Mouse (Mus musculus): ENCODE results near the gene Dennd6a. TPM values are rescaled to one million over a fixed set of nuclear protein-coding genes. Genes with fewer than 3 reads are reported as not detected.
"Not testable (repeated sequence)": the region's sequence is repeated elsewhere in the genome, so short reads cannot be mapped to it uniquely, and the experiment has no call there.

The Dennd6a gene
- total RNA-seq (2021): 10 to 100 TPM; 26.1 to 26.2 TPM

GRCm38 (mm10) chr14:26573556-26573955, at the start of gene Dennd6a:
TSS of gene Dennd6a (plus strand) at chr14:26573856.
- intact Hi-C loops (cut with DNase I): not testable (repeated sequence)

GRCm38 (mm10) chr14:26525955-26526354, 47.7 kb upstream of the Dennd6a start:
- no peak for DNase-seq
- intact Hi-C loops (cut with DNase I): no loop called here

More at GRCm38 (mm10) chr14:26573556-26573955, at the start of gene Dennd6a:
- DNase-seq: not testable (repeated sequence)

DNA sequence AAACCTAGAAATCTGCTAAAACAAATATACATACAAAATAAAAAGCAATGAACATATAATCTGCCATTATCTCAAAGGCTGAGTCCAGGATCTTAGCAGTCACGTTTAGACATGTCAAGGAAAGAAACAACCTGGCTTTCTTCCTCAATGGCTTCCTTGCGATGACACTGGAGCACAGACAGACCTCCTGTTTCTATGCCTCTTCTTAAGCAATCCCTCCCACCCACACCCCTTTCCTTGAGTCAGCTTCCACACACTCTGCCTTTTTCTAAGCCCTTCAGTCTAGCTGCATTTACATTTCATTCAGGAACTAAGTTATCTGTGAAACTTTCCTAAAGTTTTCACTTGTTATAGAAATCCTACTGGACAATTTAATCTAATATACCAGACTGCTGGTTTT, 45.4 kb upstream of the Dennd6a start:
- intact Hi-C loops (cut with DNase I): no loop called here
- no peak for DNase-seq

GRCm38 (mm10) chr14:26530350-26530749, 43.3 kb upstream of the Dennd6a start:
- DNase-seq: no peak
- intact Hi-C loops (cut with DNase I): loop anchor here (5.0 kb wide), 1 partner anchor 107 kb away; the partner anchor contains the start of gene Arf4

GRCm38 (mm10) chr14:26531410-26532313, 42.0 kb upstream of the Dennd6a start:
- no peak for DNase-seq
- intact Hi-C loops (cut with DNase I): loop anchor here (5.0 kb wide), 1 partner anchor 106 kb away; the partner anchor contains the start of gene Arf4

DNA sequence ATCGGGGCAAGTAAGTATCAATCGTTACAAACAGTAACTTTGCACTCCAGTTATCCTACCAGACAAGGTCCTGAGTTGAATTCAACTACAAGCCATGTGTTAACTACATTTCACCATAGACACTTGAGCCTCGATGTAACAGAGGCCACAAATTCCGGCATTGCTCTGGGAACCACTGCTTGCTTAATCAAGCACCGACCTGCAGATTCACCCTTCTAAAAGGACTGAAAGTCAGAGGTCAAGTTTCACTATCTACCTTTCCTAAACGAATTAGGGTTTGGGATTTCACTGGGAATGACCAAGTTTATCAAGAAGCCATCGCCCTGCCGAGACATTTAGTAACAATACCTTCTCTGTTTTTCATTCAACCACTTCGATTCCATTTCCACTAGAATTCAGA, 40.9 kb upstream of the Dennd6a start:
- no peak for DNase-seq
- intact Hi-C loops (cut with DNase I): loop anchor here (5.0 kb wide), 1 partner anchor 105 kb away; the partner anchor contains the start of gene Arf4

DNA sequence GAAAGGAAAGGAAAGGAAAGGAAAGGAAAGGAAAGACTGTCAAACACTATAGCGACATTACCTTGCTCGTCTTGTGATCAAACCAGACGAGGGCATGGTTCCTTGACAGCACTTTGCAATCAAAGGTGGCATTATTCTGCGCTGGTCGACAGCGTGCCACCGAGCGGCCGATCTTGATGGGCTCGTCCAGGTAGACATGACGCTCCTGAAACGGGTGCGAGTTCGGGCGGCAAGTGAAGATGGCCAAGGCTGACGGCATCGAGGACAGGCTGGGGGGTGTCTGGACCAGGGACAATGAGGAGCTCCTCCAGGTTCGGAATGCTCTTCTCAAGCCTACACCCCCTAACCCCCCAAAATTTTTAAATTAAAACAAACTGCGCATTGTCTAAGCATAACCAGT, 40.4 kb upstream of the Dennd6a start:
- no peak for DNase-seq
- intact Hi-C loops (cut with DNase I): loop anchor here (5.0 kb wide), 1 partner anchor 104 kb away; the partner anchor contains the start of gene Arf4

DNA sequence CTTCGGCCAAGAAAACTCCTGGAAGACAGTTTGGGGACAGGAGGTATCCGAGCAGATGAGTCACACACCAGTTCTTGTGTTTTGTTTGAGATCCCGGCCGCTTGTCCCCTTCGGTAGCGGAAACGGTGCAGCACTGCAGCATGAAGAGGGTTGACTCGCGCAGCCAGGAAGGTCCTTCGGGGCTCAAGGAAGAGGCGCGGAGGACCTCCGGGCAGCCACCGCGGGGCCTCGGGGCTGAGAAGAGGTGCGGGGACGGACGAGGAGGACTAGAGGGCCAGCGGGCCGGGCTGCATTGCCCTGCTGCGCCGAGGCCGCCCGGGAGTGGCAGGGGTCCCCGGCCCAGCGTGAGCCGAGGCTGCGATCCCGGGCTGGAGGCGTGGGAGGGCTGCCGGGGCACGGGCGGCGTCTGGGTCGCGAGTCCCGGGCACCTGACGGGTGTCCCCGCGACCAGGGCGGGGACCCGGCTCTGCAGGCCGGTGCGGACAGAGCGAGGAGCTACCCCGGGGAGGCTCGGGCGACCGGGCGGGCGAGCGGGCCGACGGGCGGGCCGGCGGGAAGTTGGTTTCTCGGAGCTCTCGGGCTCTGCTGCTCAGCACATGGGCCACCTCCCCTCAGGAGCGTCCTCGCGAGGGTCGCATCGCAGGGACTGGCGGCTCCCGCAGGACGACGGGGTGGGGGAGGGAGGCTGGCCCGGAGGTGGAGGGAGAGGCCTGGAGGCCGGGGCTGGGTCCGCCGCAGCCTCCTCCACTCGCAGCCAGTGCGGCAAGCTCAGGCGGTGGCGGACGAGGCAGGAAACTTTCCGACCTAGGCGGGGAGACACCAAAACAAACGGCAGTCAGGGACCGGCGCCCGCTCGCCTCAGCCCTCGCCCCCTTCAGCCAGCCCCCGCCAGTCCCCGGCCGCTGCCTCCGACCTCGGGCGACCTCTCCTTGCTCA, 39.6 kb upstream of the Dennd6a start:
- intact Hi-C loops (cut with DNase I): loop anchor here (2.0 to 5.0 kb wide), 2 partner anchors 39 to 103 kb away; partner anchors contain the start of gene Arf4
- DNase-seq: peak; percentile 50 to 65

DNA sequence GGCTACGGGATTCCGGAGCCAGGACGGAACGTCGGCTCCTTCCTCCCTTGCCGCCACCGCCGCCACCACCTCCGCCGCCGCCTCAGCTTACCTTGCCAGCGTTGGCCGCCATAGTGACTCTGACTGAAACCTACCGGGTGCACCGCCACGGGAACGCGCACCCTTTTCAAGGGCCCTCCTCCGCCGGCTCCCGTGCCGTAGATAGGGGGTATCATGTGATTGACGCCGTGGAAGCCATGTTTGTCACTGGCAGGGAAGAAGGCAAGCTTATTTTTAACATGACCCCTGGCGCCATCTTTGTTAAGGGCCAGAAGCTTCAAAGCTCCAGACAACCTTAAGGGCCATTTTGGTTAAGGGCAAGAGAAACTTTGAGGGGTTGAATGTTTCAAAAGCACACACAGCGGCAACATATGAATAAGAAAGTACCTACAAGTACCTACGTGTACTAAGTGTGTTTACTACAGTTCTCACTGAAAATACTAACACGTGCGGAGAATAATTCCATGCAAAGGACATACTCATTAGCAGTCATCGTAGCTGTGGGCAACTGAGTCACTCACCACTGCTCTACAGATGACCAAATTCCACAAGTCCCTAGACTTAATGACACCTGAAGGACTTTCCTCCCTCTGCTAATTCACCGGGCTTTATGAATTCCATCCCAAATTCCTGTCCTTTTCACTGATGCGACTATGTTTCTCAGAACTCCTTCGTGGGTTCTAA, 38.7 kb upstream of the Dennd6a start, which contains the start of gene Slmap:
Gene Slmap, minus strand, starts transcription at position 175 of the 723 bp plus-strand sequence.
- intact Hi-C loops (cut with DNase I): loop anchor here (1.0 to 5.0 kb wide), 3 partner anchors 40 to 102 kb away; partner anchors contain the start of gene Arf4
- DNase-seq: peak; percentile 99 to 100

DNA sequence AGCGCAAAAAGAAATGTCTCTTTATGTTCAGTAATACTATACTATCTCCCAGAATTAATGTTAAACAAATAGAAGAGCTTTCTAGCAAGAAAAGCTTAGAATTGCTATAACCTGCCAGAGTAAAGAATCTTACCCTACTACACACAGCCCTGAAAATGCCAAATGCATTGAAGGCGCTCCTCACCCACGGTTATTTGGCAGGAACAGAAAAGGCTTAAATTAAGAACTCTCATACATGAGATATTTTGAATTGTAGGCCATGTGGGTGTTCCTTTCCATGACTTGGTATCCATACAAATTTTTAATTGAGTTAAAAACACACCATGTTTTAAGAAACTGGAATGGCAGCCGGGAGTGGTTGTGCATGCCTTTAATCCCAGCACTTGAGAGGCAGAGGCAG, 34.4 kb upstream of the Dennd6a start:
- no peak for DNase-seq
- intact Hi-C loops (cut with DNase I): no loop called here

- no peak for DNase-seq
- intact Hi-C loops (cut with DNase I): no loop called here
Observed at GRCm38 (mm10) chr14:26540577-26540976, 33.1 kb upstream of the Dennd6a start.

DNA sequence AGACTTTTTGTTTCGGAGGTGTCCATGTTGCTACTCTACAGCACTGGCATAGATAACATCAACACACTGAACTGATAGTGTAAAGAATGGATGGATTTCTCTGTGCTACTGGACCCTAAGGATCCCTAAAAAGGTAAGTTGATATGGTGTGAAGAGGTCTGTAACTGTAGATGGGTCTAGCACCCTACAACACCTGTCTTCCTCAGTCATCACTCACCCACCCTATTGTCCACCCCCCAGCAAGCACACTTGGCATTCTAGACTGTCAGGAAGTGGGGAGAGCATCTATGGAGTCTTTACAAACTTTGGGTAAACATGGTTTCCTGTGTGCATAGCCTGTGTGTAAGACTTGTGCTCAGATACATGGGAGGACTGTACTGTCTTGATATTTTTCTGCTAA, 31.5 kb upstream of the Dennd6a start:
- intact Hi-C loops (cut with DNase I): no loop called here
- DNase-seq: no peak

DNA sequence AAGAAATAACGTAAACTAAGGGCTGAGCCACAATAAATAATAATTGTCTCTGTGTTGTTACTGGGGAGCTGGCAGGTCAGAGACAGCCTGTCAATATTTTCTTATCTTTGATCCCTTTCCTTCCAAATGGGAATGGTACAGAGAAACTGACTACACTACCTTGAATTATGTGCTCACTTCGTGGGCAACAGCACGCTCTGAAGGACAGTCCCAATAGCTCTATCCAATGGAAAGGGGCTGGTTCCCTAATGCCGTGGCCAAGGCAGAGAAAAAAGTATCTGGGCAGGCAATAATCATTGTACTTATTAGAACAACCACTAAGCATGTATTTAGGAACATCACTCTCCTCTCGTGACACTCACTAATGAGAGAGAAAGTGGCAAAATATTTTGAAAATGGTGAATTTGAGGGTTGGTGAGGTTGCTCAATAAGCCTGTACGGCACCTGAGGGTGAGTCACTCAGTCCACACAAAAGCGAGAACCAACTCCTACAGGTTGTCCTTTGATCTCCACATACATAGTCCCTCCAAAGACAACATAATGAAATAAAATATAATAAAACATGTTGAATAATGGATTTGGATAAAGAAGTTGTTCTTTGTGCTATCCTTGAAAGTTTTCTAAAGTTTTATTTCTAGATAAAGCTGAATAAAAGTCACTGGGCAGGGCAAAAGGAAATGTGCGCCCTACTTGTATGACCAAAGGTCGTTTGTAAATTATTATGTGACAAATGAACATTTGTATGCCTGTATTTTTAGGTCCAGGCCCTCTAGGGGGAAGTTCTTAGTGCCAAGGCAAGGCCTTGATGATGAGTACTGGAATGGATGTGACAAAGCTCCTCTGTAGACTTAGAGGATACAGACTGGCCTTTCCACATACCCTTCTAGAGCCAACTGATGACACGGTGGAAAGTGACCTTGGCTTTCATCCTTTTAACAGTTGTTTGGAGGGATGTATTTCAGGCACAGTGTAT, 25.9 kb upstream of the Dennd6a start:
- DNase-seq: no peak
- intact Hi-C loops (cut with DNase I): no loop called here

DNA sequence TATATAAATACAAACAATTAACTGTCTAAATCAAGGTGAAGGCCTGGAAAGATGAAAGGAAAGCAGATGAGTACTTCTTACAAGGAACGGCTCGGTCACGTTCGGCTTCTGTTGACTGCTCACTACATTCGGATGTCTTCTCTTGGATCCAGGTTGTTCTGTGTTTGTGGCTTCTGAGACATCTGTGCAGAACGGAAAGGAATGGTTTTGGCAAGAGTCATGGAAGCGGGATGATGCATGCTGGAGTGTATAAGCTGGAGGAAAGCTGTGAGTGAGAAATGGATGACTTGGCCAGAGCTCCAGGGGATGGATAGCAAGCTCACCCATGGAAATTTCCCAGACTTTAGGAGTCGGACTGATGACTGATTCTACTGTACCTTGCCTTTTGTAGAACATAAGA, 22.9 kb upstream of the Dennd6a start:
- no peak for DNase-seq
- intact Hi-C loops (cut with DNase I): no loop called here

DNA sequence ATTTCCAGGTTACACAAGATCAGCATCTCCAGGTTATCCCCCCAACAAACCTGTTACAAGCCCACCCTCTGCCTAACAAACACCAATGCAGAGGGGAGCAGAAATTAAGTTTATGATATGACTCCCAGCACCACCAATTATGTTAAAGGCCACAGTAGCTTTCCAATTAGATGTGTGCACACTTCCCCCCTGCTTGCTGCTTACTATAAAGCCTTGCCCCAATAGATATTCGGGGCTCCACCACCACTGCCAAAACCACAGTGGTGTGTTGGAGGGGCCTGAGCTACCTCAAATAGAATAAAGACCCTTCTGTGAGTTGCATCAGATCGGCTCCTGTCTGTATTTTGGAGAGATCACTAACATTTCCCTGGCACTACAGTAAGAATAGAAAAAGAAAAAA, 21.2 kb upstream of the Dennd6a start:
- intact Hi-C loops (cut with DNase I): no loop called here
- no peak for DNase-seq

DNA sequence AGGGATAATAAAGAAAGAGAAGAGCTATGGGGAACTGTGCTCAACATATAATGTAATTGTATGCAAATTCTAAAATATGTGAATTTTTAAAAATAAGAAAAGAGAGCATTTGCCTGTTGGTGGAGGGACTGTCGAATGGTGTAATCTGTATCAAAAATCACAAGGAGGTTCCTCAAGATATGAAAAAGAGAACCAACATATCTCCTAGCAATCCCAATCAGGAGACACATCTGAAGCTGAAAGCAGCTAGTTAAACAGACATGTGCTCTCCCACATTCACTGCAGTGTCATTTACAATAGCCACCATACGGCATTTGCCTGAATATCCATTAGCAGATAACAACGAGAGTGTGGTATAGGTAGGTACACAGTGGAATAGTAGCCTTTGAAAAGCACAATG, 20.8 kb upstream of the Dennd6a start:
- intact Hi-C loops (cut with DNase I): no loop called here
- no peak for DNase-seq

DNA sequence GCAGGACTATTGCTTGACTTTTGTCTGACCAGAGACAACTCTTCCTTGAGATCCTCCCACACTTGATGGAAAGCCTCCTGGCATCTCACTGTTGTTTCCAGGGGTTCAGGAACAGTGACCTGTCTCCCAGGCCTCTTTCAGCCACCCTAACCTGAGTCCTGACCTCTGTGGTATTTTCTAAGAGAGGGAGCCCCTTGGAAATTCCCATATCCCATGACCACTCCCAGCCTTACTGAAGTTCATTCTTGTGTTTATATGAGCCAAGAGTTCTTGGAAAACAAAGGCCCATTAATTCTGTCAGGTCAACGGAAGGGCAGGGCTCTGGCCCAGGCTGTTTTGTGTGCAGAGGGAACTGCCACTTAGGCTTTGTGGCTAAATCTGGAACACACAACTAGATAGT, 16.1 kb upstream of the Dennd6a start:
- intact Hi-C loops (cut with DNase I): no loop called here
- DNase-seq: peak in 1 of 2 experiments; percentile 2

DNA sequence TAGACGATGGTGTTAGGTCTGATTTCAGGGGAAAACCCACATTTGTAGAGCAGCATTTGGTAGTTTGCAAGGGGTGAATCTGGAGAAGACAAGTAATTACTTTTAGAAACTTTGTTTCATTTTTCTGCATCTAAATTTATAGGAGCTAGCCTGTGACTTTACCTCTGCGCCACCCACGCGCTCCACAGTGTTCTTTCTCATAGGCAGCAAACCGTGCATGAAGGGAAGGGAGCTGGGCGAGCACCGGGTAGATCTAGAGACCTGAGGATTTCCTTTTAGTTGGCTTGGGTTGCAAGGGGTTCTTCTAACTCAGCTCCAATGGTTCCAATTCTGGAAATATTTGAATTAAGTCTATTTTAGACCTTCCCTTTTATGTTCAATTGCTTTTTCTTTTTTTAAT, 15.1 kb upstream of the Dennd6a start:
- no peak for DNase-seq
- intact Hi-C loops (cut with DNase I): no loop called here

DNA sequence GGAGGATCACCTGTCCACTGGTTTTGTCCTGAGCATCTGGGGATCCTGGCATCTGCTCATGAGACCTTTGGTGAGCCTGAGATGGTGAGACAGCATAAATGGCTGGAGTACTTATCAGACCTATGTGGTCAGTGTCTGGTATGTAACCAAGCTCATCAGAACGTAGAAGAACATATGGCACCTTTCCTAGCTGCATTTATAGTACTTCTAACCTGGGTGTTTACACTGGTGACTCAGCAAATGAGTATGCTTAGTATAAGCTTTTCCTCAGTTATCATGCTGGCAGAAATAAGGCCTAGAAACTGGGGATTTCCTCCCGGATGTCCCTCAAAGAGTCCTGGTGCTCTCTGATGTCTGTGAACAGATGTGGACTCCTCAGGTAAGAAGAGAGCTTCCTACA, 11.4 kb upstream of the Dennd6a start:
- intact Hi-C loops (cut with DNase I): no loop called here

More for the DNA sequence above, 11.4 kb upstream of the Dennd6a start:
- no peak for DNase-seq

Data from heart, postnatal 10 days (tissue).